Mouse (Mus musculus) myocyte (in vitro differentiated cells): Measurements from ENCODE around the gene Zfp277. TPM values are rescaled to one million over a fixed set of nuclear protein-coding genes. Genes with fewer than 3 reads are reported as not detected.

Source experiments
- H3K27me3 ChIP-seq: one replicate; pipeline ENCODE4 v1.6.1; 2011; ENCODE audit not compliant: control insufficient read depth, insufficient read depth, insufficient read length
- H3K36me3 ChIP-seq: one replicate; pipeline ENCODE4 v1.6.1; 2011; ENCODE audit not compliant: control insufficient read depth, insufficient read depth
- H3K4me2 ChIP-seq: one replicate; pipeline ENCODE4 v1.6.1; 2011; ENCODE audit warnings: low read depth, control low read depth
- H3K4me3 ChIP-seq: one replicate; pipeline ENCODE4 v1.5.1; 2011; ENCODE audit warnings: mild to moderate bottlenecking, control low read depth, moderate library complexity
- H3K79me2 ChIP-seq: one replicate; pipeline ENCODE4 v1.6.1; 2011; ENCODE audit not compliant: control insufficient read depth, insufficient read depth
- H3ac ChIP-seq: one replicate; pipeline ENCODE4 v1.6.1; 2011; ENCODE audit not compliant: control insufficient read depth, insufficient read length
- CEBPB ChIP-seq: IDR thresholded peaks from 2 replicates; pipeline ENCODE4 v1.6.1; 2011; ENCODE audit warnings: mild to moderate bottlenecking, moderate library complexity; ENCODE audit not compliant: poor library complexity, insufficient read depth, severe bottlenecking
- E2F4 ChIP-seq: IDR thresholded peaks from one replicate; pipeline ENCODE4 v1.6.1; 2011; ENCODE audit warnings: mild to moderate bottlenecking, control low read depth, moderate library complexity; ENCODE audit not compliant: insufficient read depth
- MAX ChIP-seq: IDR thresholded peaks from one replicate; pipeline ENCODE4 v1.6.1; 2011; ENCODE audit warnings: low read depth, mild to moderate bottlenecking, control low read depth
- MYOD1 ChIP-seq, 3 experiments: IDR thresholded peaks; one replicate each; pipeline ENCODE4 v1.6.1; 2011; ENCODE audit warnings: control low read depth in 2 of 3, low read depth in 2 of 3, mild to moderate bottlenecking in 2 of 3, moderate library complexity in 1 of 3; ENCODE audit not compliant: insufficient read length in 2 of 3, control insufficient read depth in 1 of 3
- MYOG ChIP-seq, 3 experiments: IDR thresholded peaks; one replicate each; pipeline ENCODE4 v1.6.1; 2011; ENCODE audit warnings: control low read depth in 2 of 3, low read depth in 2 of 3, mild to moderate bottlenecking in 2 of 3; ENCODE audit not compliant: insufficient read length in 2 of 3, control insufficient read depth in 1 of 3, insufficient read depth in 1 of 3
- POLR2A ChIP-seq: IDR thresholded peaks from one replicate; pipeline ENCODE4 v1.6.1; 2011; ENCODE audit warnings: low read depth, mild to moderate bottlenecking, control low read depth, moderate library complexity; ENCODE audit not compliant: insufficient read length
- POLR2AphosphoS2 ChIP-seq: IDR thresholded peaks from one replicate; pipeline ENCODE4 v1.6.1; 2011; ENCODE audit warnings: low read depth, control low read depth; ENCODE audit not compliant: insufficient read length
- REST ChIP-seq: IDR thresholded peaks from one replicate; pipeline ENCODE4 v1.6.1; 2011; ENCODE audit warnings: mild to moderate bottlenecking, control low read depth, moderate library complexity; ENCODE audit not compliant: insufficient read depth, insufficient read length
- SRF ChIP-seq: IDR thresholded peaks from one replicate; pipeline ENCODE4 v1.6.1; 2011; ENCODE audit warnings: low read depth; ENCODE audit not compliant: control insufficient read depth, insufficient read length
- TCF12 ChIP-seq: IDR thresholded peaks from one replicate; pipeline ENCODE4 v1.6.1; 2011; ENCODE audit warnings: mild to moderate bottlenecking, control low read depth; ENCODE audit not compliant: poor library complexity, insufficient read depth, severe bottlenecking
- TCF3 ChIP-seq: IDR thresholded peaks from one replicate; pipeline ENCODE4 v1.6.1; 2011; ENCODE audit warnings: low read depth, control low read depth; ENCODE audit not compliant: insufficient read length
- USF1 ChIP-seq: IDR thresholded peaks from one replicate; pipeline ENCODE4 v1.6.1; 2011; ENCODE audit warnings: low read depth, mild to moderate bottlenecking, control low read depth, moderate library complexity
- polyA plus RNA-seq: library from polyadenylated mRNA; unstranded; fragments of >200 nt; fragmentation: generic; extraction: Trizol; gene quantifications from one replicate; pipeline ENCODE4 v1.2.1, GENCODE M21; 2012; ENCODE audit warnings: missing spikeins

Gene Zfp277
- polyA plus RNA-seq, 1 experiment: 12.0 TPM

- H3K27me3 ChIP-seq: no peaks in the 10 kb centered on the region
- peak in 1 of 3 experiments; percentile 26 for TF ChIP-seq MYOG (IDR thresholded peaks at IDR 0.05; ENCODE audit: control insufficient read depth in 1 of 3, insufficient read depth in 1 of 3, insufficient read length in 2 of 3, low read depth in 2 of 3)
- no peak for TF ChIP-seq REST
- TF ChIP-seq TCF12: peak; percentile 62
- TF ChIP-seq MAX: no peak
- peak; percentile 56 to 84 (median 81) for TF ChIP-seq MYOD1 (IDR thresholded peaks at IDR 0.05; ENCODE audit: control insufficient read depth in 1 of 3, insufficient read length in 2 of 3, low read depth in 2 of 3)
- no peak for TF ChIP-seq CEBPB
- TF ChIP-seq POLR2AphosphoS2: no peak
- TF ChIP-seq SRF: no peak
- peak; percentile 15 for TF ChIP-seq TCF3
- no peak overlapping the region for H3ac ChIP-seq
- no peaks in the 10 kb centered on the region for H3K79me2 ChIP-seq
- H3K4me3 ChIP-seq: no peak overlapping the region
- no peaks in the 10 kb centered on the region for H3K36me3 ChIP-seq
- H3K4me2 ChIP-seq: peak overlapping the region; percentile 47
These were observed 118.6 kb downstream of the Zfp277 start for GRCm38 (mm10) chr12:40327012-40327660.

- Histone ChIP-seq H3ac (no peak overlapping the region), H3K36me3 (peaks cover 6% of the 10 kb centered on the region), H3K4me3 (no peak overlapping the region), H3K79me2 (no peaks in the 10 kb centered on the region), H3K4me2 (no peak overlapping the region), H3K27me3 (no peaks in the 10 kb centered on the region)
- TF ChIP-seq POLR2AphosphoS2: no peak
- no peak for TF ChIP-seq CEBPB
- no peak for TF ChIP-seq MYOG (IDR thresholded peaks at IDR 0.05; ENCODE audit: control insufficient read depth in 1 of 3, insufficient read depth in 1 of 3, insufficient read length in 2 of 3, low read depth in 2 of 3)
- no peak for TF ChIP-seq REST
- TF ChIP-seq SRF: no peak
- TF ChIP-seq USF1: no peak
- no peak for TF ChIP-seq TCF12
- TF ChIP-seq TCF3: no peak
- no peak for TF ChIP-seq POLR2A
These were observed 120.1 kb downstream of the Zfp277 start for GRCm38 (mm10) chr12:40325582-40325981.

- Histone ChIP-seq H3K36me3 (peaks cover 9% of the 10 kb centered on the region), H3K4me3 (no peak overlapping the region), H3K27me3 (no peaks in the 10 kb centered on the region), H3K4me2 (no peak overlapping the region), H3ac (no peak overlapping the region), H3K79me2 (no peaks in the 10 kb centered on the region)
- TF ChIP-seq POLR2AphosphoS2 (no peak), E2F4 (no peak), SRF (no peak), TCF3 (no peak), USF1 (no peak), REST (no peak), MYOD1 (IDR thresholded peaks at IDR 0.05; ENCODE audit: control insufficient read depth in 1 of 3, insufficient read length in 2 of 3, low read depth in 2 of 3) (no peak), TCF12 (no peak), CEBPB (no peak), POLR2A (no peak), MYOG (IDR thresholded peaks at IDR 0.05; ENCODE audit: control insufficient read depth in 1 of 3, insufficient read depth in 1 of 3, insufficient read length in 2 of 3, low read depth in 2 of 3) (no peak), MAX (no peak)
These were observed 120.9 kb downstream of the Zfp277 start for GRCm38 (mm10) chr12:40324819-40325218.

- H3K27me3 ChIP-seq: no peaks in the 10 kb centered on the region
- no peak overlapping the region for H3ac ChIP-seq
- H3K4me3 ChIP-seq: no peak overlapping the region
- no peak overlapping the region for H3K4me2 ChIP-seq
- no peaks in the 10 kb centered on the region for H3K79me2 ChIP-seq
- peaks cover 3% of the 10 kb centered on the region for H3K36me3 ChIP-seq
- TF ChIP-seq MYOG (IDR thresholded peaks at IDR 0.05; ENCODE audit: control insufficient read depth in 1 of 3, insufficient read depth in 1 of 3, insufficient read length in 2 of 3, low read depth in 2 of 3) (no peak), CEBPB (no peak), POLR2AphosphoS2 (no peak), SRF (no peak), MYOD1 (IDR thresholded peaks at IDR 0.05; ENCODE audit: control insufficient read depth in 1 of 3, insufficient read length in 2 of 3, low read depth in 2 of 3) (no peak), MAX (no peak), TCF3 (no peak), E2F4 (no peak), REST (no peak), USF1 (no peak), TCF12 (no peak), POLR2A (no peak)
These were observed 130.6 kb downstream of the Zfp277 start for GRCm38 (mm10) chr12:40315146-40315545.

- no peaks in the 10 kb centered on the region for H3K79me2 ChIP-seq
- TF ChIP-seq E2F4 (no peak), CEBPB (no peak), TCF12 (no peak), MAX (no peak), POLR2AphosphoS2 (no peak), REST (no peak)
- no peak overlapping the region for H3K4me2 ChIP-seq
These were observed 141.7 kb downstream of the Zfp277 start for GRCm38 (mm10) chr12:40303960-40304359.

More at GRCm38 (mm10) chr12:40303960-40304359, 141.7 kb downstream of the Zfp277 start:
- Histone ChIP-seq H3K36me3 (no peaks in the 10 kb centered on the region), H3K27me3 (no peaks in the 10 kb centered on the region), H3ac (no peak overlapping the region), H3K4me3 (no peak overlapping the region)
